1 mouse cellular context compared by ENCODE assay signal in genomic region chr8:3514681-3515247, GRCm38 (mm10).
TF ChIP-seq lines count a peak whose summit lies in the region.

No protein-coding gene starts in this region.

TF ChIP-seq in MEL, 35 proteins besides CTCF, POLR2A, EP300 and RAD21:
- TF ChIP-seq TBP (IDR thresholded peaks at IDR 0.05; ENCODE audit: low read depth, low read length): no peak
- TF ChIP-seq HCFC1 (IDR thresholded peaks at IDR 0.05; ENCODE audit: low read depth, low read length): no peak
- TF ChIP-seq JUND (IDR thresholded peaks at IDR 0.05; ENCODE audit: low read depth, low read length): no peak
- no peak for TF ChIP-seq MAFK (IDR thresholded peaks at IDR 0.05; ENCODE audit: borderline replicate concordance, low read depth, low read length)
- TF ChIP-seq MYB (IDR thresholded peaks at IDR 0.05; ENCODE audit: low read depth, low read length): no peak
- TF ChIP-seq MXI1 (IDR thresholded peaks at IDR 0.05; ENCODE audit: low read depth, low read length): no peak
- no peak for TF ChIP-seq NELFE (IDR thresholded peaks at IDR 0.05; ENCODE audit: low read depth, low read length)
- TF ChIP-seq ZC3H11A (IDR thresholded peaks at IDR 0.05; ENCODE audit: low read depth, low read length): no peak
- TF ChIP-seq SIN3A (IDR thresholded peaks at IDR 0.05; ENCODE audit: low read length): no peak
- TF ChIP-seq MAX (IDR thresholded peaks at IDR 0.05; ENCODE audit: low read length): no peak
